Mouse (Mus musculus): ENCODE data around the gene Trpm7. TPM values are rescaled to one million over a fixed set of nuclear protein-coding genes. Genes with fewer than 3 reads are reported as not detected.

Gene Trpm7
- polyA plus RNA-seq, 1 experiment from 2014 or later, result 62.8 TPM

DNA sequence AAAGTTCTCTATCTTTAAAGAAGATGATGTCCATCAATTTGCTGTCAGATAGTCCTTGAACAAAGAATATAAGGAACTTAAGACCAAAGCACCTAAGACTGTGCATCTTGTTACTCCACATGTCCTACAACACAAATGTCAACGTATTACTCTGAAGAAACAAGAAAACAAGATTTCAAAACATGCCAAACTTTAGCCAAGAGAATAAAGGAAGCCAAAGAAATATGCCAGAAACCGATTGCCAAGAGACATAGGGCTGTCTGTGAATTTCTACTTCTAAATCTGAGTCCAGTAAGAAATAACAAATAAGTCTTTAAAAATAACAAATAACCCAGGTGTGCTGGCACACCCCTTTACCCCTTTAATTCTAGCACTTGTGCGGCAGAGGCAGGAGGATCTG is 11.0 kb downstream of the Trpm7 start:
- Histone ChIP-seq H3K9ac (ENCODE audit: low read depth, low read length) (no peak overlapping the region), H3K9me3 (ENCODE audit: control insufficient read depth, low read length) (no peaks in the 10 kb centered on the region), H3K4me3 (ENCODE audit: low read length) (no peak overlapping the region), H3K27me3 (ENCODE audit: control insufficient read depth, insufficient read depth, low read length) (no peaks in the 10 kb centered on the region), H3K36me3 (ENCODE audit: control insufficient read depth, insufficient read depth, low read length) (no peaks in the 10 kb centered on the region), H3K4me2 (replicated peaks; ENCODE audit: low read depth, low read length) (no peak overlapping the region), H3K4me1 (ENCODE audit: control insufficient read depth, insufficient read depth, low read length) (no peaks in the 10 kb centered on the region), H3K27ac (ENCODE audit: low read depth, low read length) (no peak overlapping the region)
- no peak for ATAC-seq (ENCODE audit: low FRiP score, low TSS enrichment)
- 93% methylated on average over 3 of the region's 3 CpGs for WGBS

DNA sequence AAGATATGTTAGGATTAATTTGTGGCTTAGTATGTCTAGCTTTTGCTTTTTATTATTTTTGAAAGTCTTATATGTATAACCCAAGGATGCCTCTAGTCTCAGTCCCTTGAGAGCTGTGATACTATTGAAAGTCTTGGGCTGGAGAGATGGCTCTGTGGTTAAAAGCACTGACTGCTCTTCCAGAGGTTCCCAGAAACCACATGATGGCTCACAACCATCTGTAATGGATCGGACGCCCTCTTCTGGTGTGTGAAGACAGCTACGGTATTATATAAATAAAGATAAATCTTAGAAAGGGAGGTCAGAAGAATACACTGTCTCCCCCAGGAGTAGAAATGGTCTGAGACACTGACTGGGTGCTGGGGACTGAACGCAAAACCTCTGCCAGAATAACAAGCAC is 31.3 kb downstream of the Trpm7 start:
- Histone ChIP-seq H3K9me3 (ENCODE audit: control insufficient read depth, low read length) (no peaks in the 10 kb centered on the region), H3K36me3 (ENCODE audit: control insufficient read depth, insufficient read depth, low read length) (peaks cover 53% of the 10 kb centered on the region), H3K9ac (ENCODE audit: low read depth, low read length) (no peak overlapping the region), H3K4me2 (replicated peaks; ENCODE audit: low read depth, low read length) (no peak overlapping the region), H3K4me1 (ENCODE audit: control insufficient read depth, insufficient read depth, low read length) (no peaks in the 10 kb centered on the region), H3K4me3 (ENCODE audit: low read length) (no peak overlapping the region), H3K27ac (ENCODE audit: low read depth, low read length) (no peak overlapping the region), H3K27me3 (ENCODE audit: control insufficient read depth, insufficient read depth, low read length) (no peaks in the 10 kb centered on the region)
- ATAC-seq (ENCODE audit: low FRiP score, low TSS enrichment), result no peak
- 81% methylated on average over 4 of the region's 4 CpGs for WGBS

DNA sequence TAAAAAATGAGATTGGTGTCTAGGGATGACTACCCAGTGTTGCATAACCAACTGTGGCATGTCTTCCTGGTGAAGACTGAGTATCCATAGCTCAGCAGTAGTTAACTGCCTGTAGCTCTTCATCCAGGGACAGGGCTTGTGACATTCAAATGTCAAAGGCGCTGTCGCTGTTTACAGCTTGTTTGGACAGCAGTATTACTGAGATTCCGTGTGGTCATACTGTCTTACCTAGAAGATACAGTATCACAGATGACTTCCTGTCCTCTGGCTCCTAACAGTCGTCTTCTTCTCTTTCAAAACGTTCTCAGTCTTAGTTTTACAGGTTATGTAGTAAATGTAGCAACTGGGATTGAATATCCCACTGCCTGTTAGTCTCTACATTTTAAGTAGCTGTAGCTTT is 37.2 kb downstream of the Trpm7 start:
- Histone ChIP-seq H3K9me3 (ENCODE audit: control insufficient read depth, low read length) (no peaks in the 10 kb centered on the region), H3K27me3 (ENCODE audit: control insufficient read depth, insufficient read depth, low read length) (no peaks in the 10 kb centered on the region), H3K27ac (ENCODE audit: low read depth, low read length) (no peak overlapping the region), H3K4me1 (ENCODE audit: control insufficient read depth, insufficient read depth, low read length) (no peaks in the 10 kb centered on the region), H3K4me2 (replicated peaks; ENCODE audit: low read depth, low read length) (no peak overlapping the region), H3K4me3 (ENCODE audit: low read length) (no peak overlapping the region), H3K9ac (ENCODE audit: low read depth, low read length) (no peak overlapping the region), H3K36me3 (ENCODE audit: control insufficient read depth, insufficient read depth, low read length) (peaks cover 68% of the 10 kb centered on the region)
- no peak for ATAC-seq (ENCODE audit: low FRiP score, low TSS enrichment)
- 92% methylated on average over 5 of the region's 5 CpGs for WGBS

DNA sequence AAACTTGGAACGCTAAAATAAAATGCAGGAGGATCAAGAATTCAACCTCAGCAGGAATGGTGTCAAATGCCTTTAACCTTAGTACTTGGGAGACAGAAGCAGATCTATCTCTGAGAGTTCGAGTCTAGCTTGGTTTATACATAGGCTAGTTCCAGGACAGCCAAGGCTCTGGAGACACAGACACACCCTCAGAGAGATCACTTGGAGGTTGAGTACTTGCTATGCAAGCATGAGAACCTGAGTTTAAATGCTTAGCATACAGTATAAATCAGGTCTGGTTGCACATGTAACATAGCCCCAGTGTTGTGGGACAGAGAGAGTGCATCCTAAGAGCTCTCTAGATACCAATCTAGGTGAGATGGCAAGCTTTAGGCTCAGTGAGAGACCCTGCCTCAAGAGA is 58.6 kb downstream of the Trpm7 start:
- ATAC-seq (ENCODE audit: low FRiP score, low TSS enrichment), result no peak
- Histone ChIP-seq H3K27ac (ENCODE audit: low read depth, low read length) (no peak overlapping the region), H3K9me3 (ENCODE audit: control insufficient read depth, low read length) (no peaks in the 10 kb centered on the region), H3K27me3 (ENCODE audit: control insufficient read depth, insufficient read depth, low read length) (no peaks in the 10 kb centered on the region), H3K4me2 (replicated peaks; ENCODE audit: low read depth, low read length) (no peak overlapping the region), H3K9ac (ENCODE audit: low read depth, low read length) (no peak overlapping the region), H3K4me3 (ENCODE audit: low read length) (no peak overlapping the region), H3K4me1 (ENCODE audit: control insufficient read depth, insufficient read depth, low read length) (no peaks in the 10 kb centered on the region), H3K36me3 (ENCODE audit: control insufficient read depth, insufficient read depth, low read length) (peaks cover 55% of the 10 kb centered on the region)
- WGBS, result 78% methylated on average over 2 of the region's 2 CpGs

DNA sequence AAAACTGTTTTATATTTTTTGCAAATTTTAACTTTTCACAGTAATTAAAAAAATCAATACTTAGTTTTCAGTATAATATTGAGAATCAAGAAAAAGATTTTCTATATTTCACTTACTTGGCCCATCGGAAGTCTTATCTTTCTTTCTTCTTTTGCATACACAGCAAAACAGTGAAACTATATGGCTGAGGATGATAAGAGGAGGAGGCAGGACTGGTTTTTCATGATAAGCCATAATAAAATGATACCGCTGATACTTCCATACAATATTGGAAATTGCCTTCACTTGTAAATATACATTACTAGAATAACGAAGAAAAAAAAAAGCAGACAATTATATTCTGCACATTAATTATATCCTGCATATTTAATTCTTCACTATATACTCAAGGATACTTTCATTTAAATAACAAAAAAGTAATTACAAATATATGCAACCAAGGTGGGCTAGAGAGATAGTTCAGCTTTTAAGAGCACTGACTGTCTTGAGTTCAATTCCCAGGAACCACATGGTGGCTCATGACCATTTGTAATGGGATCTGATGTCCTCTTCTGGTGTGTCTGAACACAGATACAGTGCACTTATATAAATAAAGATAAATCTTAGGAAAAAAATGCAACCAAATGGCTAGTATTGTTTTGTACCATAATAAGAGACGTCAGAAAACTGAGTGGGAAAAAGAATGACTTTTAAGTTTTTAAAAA is 59.2 kb downstream of the Trpm7 start:
- Histone ChIP-seq H3K4me3 (ENCODE audit: low read length) (no peak overlapping the region), H3K9ac (ENCODE audit: low read depth, low read length) (no peak overlapping the region), H3K9me3 (ENCODE audit: control insufficient read depth, low read length) (no peaks in the 10 kb centered on the region), H3K4me2 (replicated peaks; ENCODE audit: low read depth, low read length) (no peak overlapping the region), H3K36me3 (ENCODE audit: control insufficient read depth, insufficient read depth, low read length) (peaks cover 55% of the 10 kb centered on the region), H3K27me3 (ENCODE audit: control insufficient read depth, insufficient read depth, low read length) (no peaks in the 10 kb centered on the region), H3K27ac (ENCODE audit: low read depth, low read length) (no peak overlapping the region), H3K4me1 (ENCODE audit: control insufficient read depth, insufficient read depth, low read length) (no peaks in the 10 kb centered on the region)
- 93% methylated on average over 4 of the region's 4 CpGs for WGBS
- ATAC-seq (ENCODE audit: low FRiP score, low TSS enrichment), result no peak

DNA sequence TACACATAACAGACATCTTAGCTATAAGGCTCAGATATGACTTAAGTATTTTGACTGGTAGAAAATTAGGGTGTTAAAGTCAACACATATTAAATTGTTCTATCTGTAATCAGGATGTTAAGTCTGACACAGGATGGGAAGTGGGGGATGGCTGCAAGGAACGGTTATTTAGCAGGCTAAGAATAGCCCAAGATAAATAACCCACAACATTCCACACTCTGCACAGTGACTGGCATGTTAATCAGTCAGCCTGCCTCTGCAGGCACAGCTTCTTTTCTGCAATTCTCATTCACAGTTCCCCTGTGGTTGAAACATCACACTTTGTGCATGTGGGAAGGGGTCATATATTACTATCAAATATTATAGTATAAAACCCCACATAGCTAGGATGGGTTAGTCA is 60.2 kb downstream of the Trpm7 start:
- Histone ChIP-seq H3K27me3 (ENCODE audit: control insufficient read depth, insufficient read depth, low read length) (no peaks in the 10 kb centered on the region), H3K36me3 (ENCODE audit: control insufficient read depth, insufficient read depth, low read length) (peaks cover 57% of the 10 kb centered on the region), H3K9ac (ENCODE audit: low read depth, low read length) (no peak overlapping the region), H3K4me3 (ENCODE audit: low read length) (no peak overlapping the region), H3K27ac (ENCODE audit: low read depth, low read length) (no peak overlapping the region), H3K4me2 (replicated peaks; ENCODE audit: low read depth, low read length) (no peak overlapping the region), H3K9me3 (ENCODE audit: control insufficient read depth, low read length) (no peaks in the 10 kb centered on the region), H3K4me1 (ENCODE audit: control insufficient read depth, insufficient read depth, low read length) (no peaks in the 10 kb centered on the region)
- no peak for ATAC-seq (ENCODE audit: low FRiP score, low TSS enrichment)
- 44% methylated on average over 1 of the region's 1 CpGs for WGBS

DNA sequence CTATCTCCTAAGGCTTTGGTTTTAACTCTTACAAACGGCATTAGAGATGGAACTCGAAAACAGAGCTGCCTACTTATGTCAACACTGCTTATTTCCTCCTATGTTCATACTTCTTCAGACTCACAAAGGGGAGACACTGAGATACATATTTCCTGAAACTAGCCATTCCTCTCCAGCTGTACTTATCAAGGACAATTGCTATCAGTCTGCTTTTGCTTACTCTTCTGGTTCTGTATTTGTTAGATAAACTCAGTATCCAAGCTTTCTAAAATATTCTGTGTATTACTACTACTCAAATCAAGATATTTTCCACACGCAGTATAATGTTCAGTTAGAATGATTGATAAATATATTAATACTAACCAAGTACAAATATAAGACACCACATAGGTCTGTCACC is 74.0 kb downstream of the Trpm7 start:
- 96% methylated on average over 3 of the region's 3 CpGs for WGBS
- H3K36me3 ChIP-seq (ENCODE audit: control insufficient read depth, insufficient read depth, low read length), result peaks cover 58% of the 10 kb centered on the region

DNA sequence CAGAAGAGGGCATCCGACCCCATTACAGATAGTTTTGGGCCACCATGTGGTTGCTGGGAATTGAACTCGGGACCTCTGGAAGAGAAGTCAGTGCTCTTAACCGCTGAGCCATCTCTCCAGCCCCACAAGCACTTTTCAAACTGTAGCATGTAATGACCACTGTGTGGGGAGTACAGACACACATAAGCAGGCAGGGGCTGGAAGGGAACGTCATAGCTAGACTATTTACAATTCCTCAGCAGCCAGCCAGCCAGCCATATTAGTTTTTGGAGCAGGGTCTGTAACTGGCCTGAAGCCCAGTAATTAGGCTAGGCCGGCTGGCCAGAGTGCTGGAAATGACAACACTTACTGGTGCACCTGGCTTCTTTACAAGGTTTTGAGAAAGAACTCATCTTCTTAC is 77.6 kb downstream of the Trpm7 start:
- no peak overlapping the region for H3K27ac ChIP-seq (ENCODE audit: low read depth, low read length)
- H3K27me3 ChIP-seq (ENCODE audit: control insufficient read depth, insufficient read depth, low read length), result no peaks in the 10 kb centered on the region
- H3K36me3 ChIP-seq (ENCODE audit: control insufficient read depth, insufficient read depth, low read length), result peaks cover 73% of the 10 kb centered on the region
- H3K4me3 ChIP-seq (ENCODE audit: low read length), result no peak overlapping the region
- no peak for ATAC-seq (ENCODE audit: low FRiP score, low TSS enrichment)
- no peaks in the 10 kb centered on the region for H3K9me3 ChIP-seq (ENCODE audit: control insufficient read depth, low read length)
- WGBS, result 84% methylated on average over 5 of the region's 5 CpGs
- no peaks in the 10 kb centered on the region for H3K4me1 ChIP-seq (ENCODE audit: control insufficient read depth, insufficient read depth, low read length)
- no peak overlapping the region for H3K9ac ChIP-seq (ENCODE audit: low read depth, low read length)
- H3K4me2 ChIP-seq (replicated peaks; ENCODE audit: low read depth, low read length), result no peak overlapping the region

More for the DNA sequence above, 74.0 kb downstream of the Trpm7 start:
- Histone ChIP-seq H3K27ac (ENCODE audit: low read depth, low read length) (no peak overlapping the region), H3K9ac (ENCODE audit: low read depth, low read length) (no peak overlapping the region), H3K27me3 (ENCODE audit: control insufficient read depth, insufficient read depth, low read length) (no peaks in the 10 kb centered on the region), H3K4me3 (ENCODE audit: low read length) (no peak overlapping the region), H3K4me2 (replicated peaks; ENCODE audit: low read depth, low read length) (no peak overlapping the region), H3K4me1 (ENCODE audit: control insufficient read depth, insufficient read depth, low read length) (no peaks in the 10 kb centered on the region), H3K9me3 (ENCODE audit: control insufficient read depth, low read length) (no peaks in the 10 kb centered on the region)
- ATAC-seq (ENCODE audit: low FRiP score, low TSS enrichment), result no peak

DNA sequence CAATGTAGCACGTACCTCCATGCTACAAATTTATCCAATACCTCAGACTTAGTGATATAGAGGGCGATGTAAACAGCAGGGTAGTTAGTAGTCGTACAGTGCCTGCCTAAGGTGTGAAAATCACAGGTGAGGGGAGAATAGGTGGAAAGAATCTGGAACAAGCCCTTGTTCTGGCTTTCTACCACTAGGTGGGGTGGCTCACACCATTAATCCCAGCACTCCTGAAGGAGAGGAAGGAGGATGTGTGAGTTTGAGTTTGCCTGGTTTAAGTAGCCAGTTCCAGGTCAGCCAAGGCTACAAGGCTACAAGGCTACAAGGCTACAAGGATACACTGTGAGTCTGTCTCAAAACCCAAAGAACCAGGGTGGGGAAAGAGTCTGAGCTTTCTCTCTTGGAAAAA is 80.3 kb downstream of the Trpm7 start:
- no peaks in the 10 kb centered on the region for H3K27me3 ChIP-seq (ENCODE audit: control insufficient read depth, insufficient read depth, low read length)
- no peaks in the 10 kb centered on the region for H3K4me1 ChIP-seq (ENCODE audit: control insufficient read depth, insufficient read depth, low read length)
- H3K36me3 ChIP-seq (ENCODE audit: control insufficient read depth, insufficient read depth, low read length), result peaks cover 84% of the 10 kb centered on the region
- no peak overlapping the region for H3K27ac ChIP-seq (ENCODE audit: low read depth, low read length)
- 83% methylated on average over 3 of the region's 3 CpGs for WGBS
- H3K4me2 ChIP-seq (replicated peaks; ENCODE audit: low read depth, low read length), result no peak overlapping the region
- H3K9ac ChIP-seq (ENCODE audit: low read depth, low read length), result no peak overlapping the region
- H3K4me3 ChIP-seq (ENCODE audit: low read length), result no peak overlapping the region
- H3K9me3 ChIP-seq (ENCODE audit: control insufficient read depth, low read length), result no peaks in the 10 kb centered on the region
- ATAC-seq (ENCODE audit: low FRiP score, low TSS enrichment), result no peak

All from kidney, embryonic 14.5 days (tissue).